Mouse (Mus musculus): ENCODE measurements at regions not wholly inside any gene's neighbourhood (a gene's known extent, or its start where the extent isn't known, plus 50 kb on each side); places are given as distances from the start of the nearest gene placed in this dataset.

- no peak for DNase-seq (ENCODE audit: low read depth, low spot score)
Observed at GRCm38 (mm10) chr5:75248279-75248678, 96.2 kb downstream of the Pdgfra start.

GRCm38 (mm10) chr5:75249671-75250070 lies 97.6 kb downstream of the Pdgfra start:
- DNase-seq (ENCODE audit: low read depth, low spot score), result peak; percentile 86

- DNase-seq (ENCODE audit: low read depth, low spot score), result no peak
Observed at GRCm38 (mm10) chr5:75253349-75253748, 101.3 kb downstream of the Pdgfra start.

GRCm38 (mm10) chr5:75253830-75254229 lies 101.7 kb downstream of the Pdgfra start:
- no peak for DNase-seq (ENCODE audit: low read depth, low spot score)

GRCm38 (mm10) chr5:75256186-75256585 lies 104.1 kb downstream of the Pdgfra start:
- DNase-seq (ENCODE audit: low read depth, low spot score), result no peak

GRCm38 (mm10) chr5:75257067-75257466 lies 105.0 kb downstream of the Pdgfra start:
- DNase-seq (ENCODE audit: low read depth, low spot score), result peak; percentile 74

GRCm38 (mm10) chr5:75260247-75260646 lies 108.2 kb downstream of the Pdgfra start:
- DNase-seq (ENCODE audit: low read depth, low spot score), result no peak

- no peak for DNase-seq (ENCODE audit: low read depth, low spot score)
Observed at GRCm38 (mm10) chr5:75266111-75266676, 114.1 kb downstream of the Pdgfra start.

GRCm38 (mm10) chr5:75266871-75267270 lies 114.8 kb downstream of the Pdgfra start:
- DNase-seq (ENCODE audit: low read depth, low spot score), result no peak

GRCm38 (mm10) chr5:75267766-75268165 lies 115.7 kb downstream of the Pdgfra start:
- DNase-seq (ENCODE audit: low read depth, low spot score), result no peak

GRCm38 (mm10) chr5:75278041-75278440 lies 125.9 kb downstream of the Pdgfra start:
- no peak for DNase-seq (ENCODE audit: low read depth, low spot score)

GRCm38 (mm10) chr5:75279561-75280171 lies 127.6 kb downstream of the Pdgfra start:
- DNase-seq (ENCODE audit: low read depth, low spot score), result no peak

GRCm38 (mm10) chr5:75280698-75281097 lies 128.6 kb downstream of the Pdgfra start:
- DNase-seq (ENCODE audit: low read depth, low spot score), result no peak

- no peak for DNase-seq (ENCODE audit: low read depth, low spot score)
Observed at GRCm38 (mm10) chr5:75281510-75281909, 129.4 kb downstream of the Pdgfra start.

- no peak for DNase-seq (ENCODE audit: low read depth, low spot score)
Observed at GRCm38 (mm10) chr5:75282617-75283016, 130.5 kb downstream of the Pdgfra start.

- DNase-seq (ENCODE audit: low read depth, low spot score), result no peak
Observed at GRCm38 (mm10) chr5:75283841-75284240, 131.7 kb downstream of the Pdgfra start.

GRCm38 (mm10) chr5:75285950-75286349 lies 133.9 kb downstream of the Pdgfra start:
- DNase-seq (ENCODE audit: low read depth, low spot score), result no peak

- DNase-seq (ENCODE audit: low read depth, low spot score), result no peak
Observed at GRCm38 (mm10) chr5:75295676-75296075, 143.6 kb downstream of the Pdgfra start.

- DNase-seq (ENCODE audit: low read depth, low spot score), result no peak
Observed at GRCm38 (mm10) chr5:75312897-75313296, 160.8 kb downstream of the Pdgfra start.

GRCm38 (mm10) chr5:75315956-75316355 lies 163.9 kb downstream of the Pdgfra start:
- DNase-seq (ENCODE audit: low read depth, low spot score), result peak; percentile 64

GRCm38 (mm10) chr5:75320536-75320935 lies 168.4 kb downstream of the Pdgfra start:
- DNase-seq (ENCODE audit: low read depth, low spot score), result no peak

- no peak for DNase-seq (ENCODE audit: low read depth, low spot score)
Observed at GRCm38 (mm10) chr5:75334050-75334449, 182.0 kb downstream of the Pdgfra start.

GRCm38 (mm10) chr5:75336454-75336853 lies 184.4 kb downstream of the Pdgfra start:
- DNase-seq (ENCODE audit: low read depth, low spot score), result no peak

- no peak for DNase-seq (ENCODE audit: low read depth, low spot score)
Observed at GRCm38 (mm10) chr5:75338439-75338838, 186.3 kb downstream of the Pdgfra start.
